Mouse (Mus musculus) thymus, postnatal 0 days (tissue): ENCODE data around the gene Dnah7a. TPM values are rescaled to one million over a fixed set of nuclear protein-coding genes. Genes with fewer than 3 reads are reported as not detected.
"Not testable (repeated sequence)": the region's sequence is repeated elsewhere in the genome, so short reads cannot be mapped to it uniquely, and the experiment has no call there.

ENCODE experiments used
- DNase-seq: peaks from one replicate; pipeline ENCODE4 v3.0.0-alpha.2; 2015; ENCODE audit warnings: low spot score
- polyA plus RNA-seq: library from polyadenylated mRNA; unstranded; fragments of >200 nt; fragmentation: Nextera tagmentation; extraction: Ambion mirVana; gene quantifications from 2 replicates; pipeline ENCODE4 v1.2.1, GENCODE M21; 2015

Gene Dnah7a
- polyA plus RNA-seq, 1 experiment from 2014 or later, result 0.36 TPM

DNA sequence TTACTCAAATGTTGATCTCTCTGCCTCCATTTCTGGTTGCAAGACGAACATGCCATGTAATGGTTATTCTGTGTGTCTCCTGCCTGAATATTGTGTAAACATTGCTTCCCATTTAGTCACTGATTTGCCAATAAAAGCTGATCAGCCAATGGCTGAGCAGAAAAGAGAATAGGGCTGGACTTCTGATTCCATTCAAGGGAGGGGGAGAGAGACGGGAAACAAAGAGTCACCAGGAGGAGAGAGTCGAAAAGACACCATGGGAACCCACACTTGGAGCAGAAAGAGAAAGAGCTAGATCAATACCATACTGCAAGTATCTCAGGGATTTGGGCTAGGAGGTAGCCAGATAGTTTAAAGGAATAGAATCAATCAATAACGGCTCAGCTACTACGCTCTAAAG lies 3.0 kb upstream of the Dnah7a start:
- not testable (repeated sequence) for DNase-seq

DNA sequence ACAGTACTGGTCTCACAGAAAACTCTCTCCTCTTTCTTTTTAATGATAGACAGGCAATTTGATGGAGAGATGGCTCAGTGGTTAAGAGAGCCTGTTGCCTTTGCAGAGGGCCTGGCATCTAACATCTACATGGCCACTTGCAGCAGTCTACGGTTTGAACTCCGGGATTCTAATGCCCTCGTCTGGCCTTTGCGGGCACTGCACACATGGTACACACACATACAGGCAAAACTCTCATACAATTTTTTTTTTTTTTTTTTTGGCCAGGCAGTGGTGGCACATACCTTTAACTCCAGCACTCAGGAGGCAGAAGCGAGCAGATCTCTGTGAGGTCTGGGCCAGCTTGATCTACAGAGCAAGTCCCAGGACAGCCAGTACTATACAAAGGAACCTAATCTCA lies 2.4 kb downstream of the Dnah7a start:
- no peak for DNase-seq

DNA sequence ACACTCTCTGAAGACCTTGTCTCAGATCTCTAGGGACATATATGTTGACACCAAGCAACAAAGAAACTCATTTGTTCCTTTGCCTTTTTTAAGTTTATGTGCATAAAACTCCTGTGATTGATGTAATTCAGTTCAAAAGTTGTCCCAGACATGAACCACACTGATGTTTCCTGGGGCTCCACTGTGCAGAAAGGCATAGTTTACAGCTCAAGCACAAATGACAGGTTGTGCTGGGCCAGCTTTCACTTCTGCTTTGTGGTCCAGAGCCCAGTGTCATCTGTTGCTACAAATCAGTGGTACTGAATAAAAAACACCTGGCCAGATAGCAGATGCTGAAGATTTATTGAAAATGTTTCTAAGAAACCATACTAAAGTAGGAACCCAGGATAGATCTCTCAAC lies 42.3 kb downstream of the Dnah7a start:
- not testable (repeated sequence) for DNase-seq

DNA sequence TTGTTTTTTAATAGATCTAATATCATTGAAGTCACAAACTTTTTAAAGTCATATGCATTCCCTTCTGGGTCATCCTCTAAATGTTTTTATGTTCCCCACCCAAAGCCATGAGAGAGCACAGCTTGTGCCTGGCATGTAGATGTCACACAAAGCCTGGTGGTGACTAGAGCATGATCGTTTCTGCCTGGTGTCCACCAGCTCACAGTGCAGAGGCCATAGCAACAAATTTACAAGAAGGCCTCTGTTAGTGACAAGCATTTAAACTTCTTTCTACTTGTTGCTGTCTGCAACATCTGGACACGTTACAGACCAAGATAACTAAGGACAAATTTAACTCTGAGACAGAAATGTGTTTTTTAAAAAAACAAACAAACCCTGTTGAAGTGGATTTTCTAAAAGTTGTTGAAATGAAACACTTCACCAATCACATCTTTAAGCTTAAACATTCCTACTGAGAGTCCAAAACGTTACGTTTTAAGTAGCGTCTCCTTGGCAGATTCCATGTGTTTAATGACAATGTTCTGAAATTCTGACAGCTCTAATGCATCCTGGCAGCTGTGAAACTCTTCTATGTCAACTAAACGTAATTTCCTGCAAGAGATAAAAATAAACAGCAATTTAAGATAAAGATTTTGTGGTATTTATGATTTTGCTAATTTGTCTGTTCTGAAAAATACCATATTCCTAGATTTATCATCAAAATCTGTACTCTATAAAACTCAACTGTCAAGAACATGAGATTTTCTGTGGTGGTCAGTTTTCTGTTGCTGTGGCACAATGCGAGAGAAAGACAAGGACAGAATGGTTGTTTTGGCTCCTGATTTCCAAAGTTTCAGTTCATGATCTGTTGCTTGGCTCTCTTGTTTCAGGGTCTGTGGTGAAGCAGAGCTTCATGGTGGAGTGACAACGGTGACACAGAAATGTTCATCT lies 66.5 kb downstream of the Dnah7a start:
- no peak for DNase-seq

DNA sequence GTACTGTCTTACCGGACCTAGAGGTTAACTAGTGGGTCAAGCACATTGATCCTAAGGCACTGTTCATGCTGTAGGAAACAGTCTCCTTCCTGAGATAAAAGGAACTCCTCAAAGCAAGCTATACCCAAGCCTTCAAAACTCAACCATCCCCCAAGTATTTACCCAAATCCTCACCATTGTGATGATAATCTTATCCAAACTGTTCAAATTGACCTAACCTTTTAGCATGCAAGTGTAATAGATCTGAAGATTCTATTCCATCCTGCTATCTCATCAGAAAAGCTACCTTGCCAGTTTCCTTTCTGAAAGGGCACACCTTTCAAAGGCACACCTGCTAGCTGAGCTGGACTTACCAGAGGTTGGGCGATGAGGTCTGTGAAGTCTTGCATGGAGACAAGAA lies 70.9 kb downstream of the Dnah7a start:
- not testable (repeated sequence) for DNase-seq

DNA sequence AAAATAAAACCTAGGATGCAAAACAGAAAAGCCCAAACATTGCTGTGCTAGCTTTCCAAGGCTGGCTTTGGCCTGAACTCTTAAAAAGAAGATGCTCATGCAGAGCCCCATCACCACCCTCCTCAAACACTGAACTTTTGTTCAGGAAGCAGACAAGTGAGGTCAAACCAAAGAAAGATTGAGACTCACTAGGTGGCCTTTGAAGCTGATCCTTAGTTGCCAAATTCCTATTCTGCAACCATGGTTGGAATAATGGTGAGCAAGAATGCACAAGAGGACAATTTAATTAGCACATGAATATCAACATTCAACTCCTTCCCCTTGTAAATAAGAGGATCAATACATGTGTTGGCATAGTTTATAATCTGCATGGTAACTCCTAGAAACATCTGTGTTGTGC lies 74.5 kb downstream of the Dnah7a start:
- not testable (repeated sequence) for DNase-seq

DNA sequence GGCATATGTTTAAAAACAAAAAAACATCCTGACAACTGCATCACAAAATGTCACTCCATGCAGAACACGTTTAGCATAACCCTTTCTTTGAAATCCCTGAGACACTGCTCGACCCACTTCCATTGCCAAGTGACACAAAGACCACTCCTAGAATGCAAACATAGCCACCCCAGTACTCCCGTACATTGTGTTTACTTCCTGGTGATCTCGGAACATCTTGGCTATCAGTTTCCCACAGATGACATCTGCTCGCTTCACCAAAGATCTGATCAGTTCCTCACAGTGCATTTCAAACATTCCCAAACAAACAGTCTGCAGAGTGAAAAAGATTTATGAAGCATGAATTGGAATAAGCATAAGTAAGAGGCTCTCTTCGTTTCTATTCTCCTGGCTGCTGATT lies 76.6 kb downstream of the Dnah7a start:
- no peak for DNase-seq

DNA sequence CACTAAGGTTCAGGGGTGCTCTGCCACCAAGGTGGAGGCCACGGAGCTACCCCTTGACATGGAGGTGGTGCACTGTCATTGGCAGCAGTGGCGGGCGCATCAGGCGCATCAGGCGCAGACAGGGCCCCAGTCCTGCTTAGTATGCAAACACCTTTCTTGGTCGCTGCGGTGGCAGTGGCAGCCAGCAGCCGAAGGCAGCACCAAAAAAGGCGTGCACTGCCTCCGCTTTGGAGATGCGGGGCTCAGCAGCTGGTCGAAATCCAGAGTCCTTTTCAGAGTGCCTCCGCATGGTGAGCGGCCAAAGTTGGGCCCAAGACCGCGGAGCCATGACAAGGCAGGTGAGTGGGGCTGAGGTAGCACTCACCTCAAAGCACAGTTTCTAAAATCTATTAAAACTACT lies 93.1 kb downstream of the Dnah7a start:
- no peak for DNase-seq

DNA sequence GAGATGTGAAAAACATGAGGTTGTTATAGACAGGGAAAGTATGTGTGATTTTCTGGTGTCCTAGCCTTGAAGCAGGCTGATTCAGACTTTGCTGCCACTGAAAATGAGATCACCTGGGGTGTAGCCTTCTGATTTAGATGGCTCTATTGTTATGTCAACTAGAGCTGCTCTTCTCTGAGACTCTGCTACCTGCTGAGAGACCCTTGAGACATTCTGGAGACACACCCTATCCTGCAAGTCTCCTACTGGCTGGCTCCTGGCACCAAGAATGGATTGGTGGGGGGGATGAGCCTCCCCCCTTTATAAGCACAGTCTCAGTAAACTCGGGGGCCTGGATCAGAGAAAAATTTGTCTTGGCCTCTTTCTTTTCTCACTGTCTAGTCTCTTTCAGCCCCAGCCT lies 125.3 kb downstream of the Dnah7a start:
- not testable (repeated sequence) for DNase-seq

DNA sequence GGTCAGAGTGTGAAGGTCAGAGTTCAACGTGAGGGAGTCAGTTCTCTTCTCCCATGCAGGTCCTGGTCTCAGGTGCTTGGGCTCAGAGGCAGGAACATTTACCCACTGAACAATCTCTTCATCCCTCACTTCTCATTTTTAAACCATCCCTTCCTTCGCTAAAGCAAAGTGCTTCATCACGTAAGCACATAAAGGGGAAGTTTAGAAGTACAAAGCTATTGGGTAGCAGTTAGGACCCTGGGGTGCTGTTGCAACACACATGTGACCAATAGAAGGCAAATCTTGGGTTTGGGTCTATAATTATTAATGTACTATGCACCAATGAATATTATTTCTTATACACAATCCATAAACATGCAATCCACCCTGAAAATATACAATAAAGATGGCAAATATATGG lies 148.7 kb downstream of the Dnah7a start:
- not testable (repeated sequence) for DNase-seq

DNA sequence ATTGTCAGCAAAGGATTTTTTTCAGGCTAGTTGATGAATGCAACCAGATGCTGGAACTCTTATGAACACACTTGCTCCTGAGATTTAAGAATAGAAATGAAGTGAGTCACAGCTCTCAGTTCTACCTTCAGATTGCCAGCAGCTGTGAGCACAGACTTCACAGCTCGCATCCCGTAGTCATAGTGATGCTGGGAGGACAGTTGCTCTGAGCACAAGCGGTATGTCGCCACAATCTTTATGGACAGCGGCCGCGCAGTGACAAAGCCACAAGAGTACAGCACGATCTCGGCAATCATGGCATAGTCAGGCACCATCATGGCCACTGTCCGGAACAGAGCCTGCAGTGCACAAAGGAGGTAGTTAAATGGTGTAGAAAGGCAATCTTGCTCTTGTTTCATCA lies 159.6 kb downstream of the Dnah7a start:
- not testable (repeated sequence) for DNase-seq

DNA sequence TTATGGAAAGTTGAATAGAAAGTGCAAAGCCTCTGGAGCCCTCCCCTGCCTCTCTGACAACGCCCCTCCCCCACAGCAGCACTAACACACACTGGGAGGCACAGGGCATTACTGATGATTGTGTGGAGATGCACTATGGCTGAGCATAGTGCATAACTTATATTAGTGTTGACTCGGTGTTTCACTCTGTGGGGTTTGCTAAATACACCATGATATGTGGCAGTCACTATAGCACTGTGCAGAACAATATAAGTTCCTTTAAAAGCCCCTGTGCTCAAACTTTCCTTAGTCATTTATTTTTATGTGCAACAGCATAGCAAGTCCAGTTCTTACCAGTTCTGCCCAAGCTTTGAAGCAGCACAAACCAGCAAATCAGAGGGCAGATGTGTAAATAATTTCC lies 168.2 kb downstream of the Dnah7a start:
- DNase-seq, result not testable (repeated sequence)

DNA sequence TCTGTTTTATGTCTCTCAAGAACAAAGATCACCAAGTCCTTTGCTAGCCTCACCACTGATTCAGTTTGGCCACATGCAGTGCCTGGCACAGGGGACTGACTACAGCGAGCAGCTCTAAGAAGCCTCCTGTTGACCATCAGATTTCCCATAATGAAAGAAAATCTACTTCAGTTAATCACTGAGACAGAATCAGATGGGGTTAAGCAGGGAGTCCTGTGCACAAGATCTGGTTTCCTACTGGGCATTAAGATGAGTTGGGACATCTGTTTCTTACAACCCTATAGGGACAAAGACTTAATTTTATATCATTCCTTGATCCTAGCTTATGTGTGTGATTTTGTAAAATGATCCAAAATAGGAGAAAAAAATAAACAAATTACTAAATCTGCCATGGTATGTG lies 171.8 kb downstream of the Dnah7a start:
- DNase-seq, result not testable (repeated sequence)

DNA sequence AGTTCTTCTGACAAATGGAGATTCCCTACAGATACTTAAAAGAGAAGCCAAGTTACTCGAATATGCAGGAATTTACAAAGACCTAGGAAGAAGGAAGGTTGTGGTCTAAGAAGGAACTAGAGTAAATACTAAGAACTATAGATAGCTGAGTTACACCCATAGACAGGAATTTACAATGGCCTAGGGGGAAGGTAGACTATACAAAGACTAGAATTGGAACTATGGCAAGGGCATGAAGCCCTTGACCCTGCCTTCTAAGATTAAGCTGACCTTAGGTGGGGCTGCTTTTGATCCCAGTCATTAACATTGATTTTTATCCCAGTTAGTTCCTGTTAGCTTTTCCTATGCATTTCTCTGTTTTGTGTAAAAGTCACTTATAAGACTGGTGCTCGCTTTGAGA lies 180.6 kb downstream of the Dnah7a start:
- not testable (repeated sequence) for DNase-seq

DNA sequence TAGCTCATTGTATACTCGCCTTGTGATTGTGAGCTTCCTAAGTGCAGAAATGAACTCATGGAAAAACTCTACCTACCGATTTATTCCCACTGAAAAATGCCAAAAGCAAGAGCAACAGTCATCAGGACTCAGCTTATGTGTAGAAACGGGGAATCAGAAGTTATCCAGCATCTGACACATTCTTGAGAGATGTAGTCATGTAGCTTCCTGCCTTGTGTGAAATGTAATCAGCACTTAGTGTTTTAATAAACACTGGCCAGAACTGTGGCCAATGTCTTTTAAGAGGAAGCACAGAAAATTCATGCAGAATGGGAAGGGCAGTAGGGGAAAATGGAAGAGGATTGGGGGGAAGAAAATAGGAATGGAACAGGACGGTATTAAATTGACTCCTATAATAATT lies 232.9 kb downstream of the Dnah7a start:
- DNase-seq, result no peak

DNA sequence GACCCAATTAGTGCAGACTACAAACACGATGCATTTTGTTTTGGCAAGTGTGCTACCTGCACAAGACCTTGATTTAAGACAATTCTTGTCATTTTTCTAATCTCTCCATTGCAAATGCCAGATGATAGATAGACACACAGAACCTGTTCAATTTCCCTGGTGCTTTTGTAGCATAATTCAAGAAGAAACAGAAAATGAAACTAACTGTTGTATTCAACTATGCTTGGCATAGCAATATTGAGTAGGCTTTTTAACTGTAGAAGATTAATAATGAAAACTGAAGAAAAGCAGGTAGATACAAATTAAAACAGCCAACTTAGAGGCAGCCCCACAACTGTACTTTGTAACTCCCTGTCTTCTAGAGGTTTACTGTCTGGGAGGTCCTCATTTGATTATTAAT lies 234.5 kb downstream of the Dnah7a start:
- not testable (repeated sequence) for DNase-seq

DNA sequence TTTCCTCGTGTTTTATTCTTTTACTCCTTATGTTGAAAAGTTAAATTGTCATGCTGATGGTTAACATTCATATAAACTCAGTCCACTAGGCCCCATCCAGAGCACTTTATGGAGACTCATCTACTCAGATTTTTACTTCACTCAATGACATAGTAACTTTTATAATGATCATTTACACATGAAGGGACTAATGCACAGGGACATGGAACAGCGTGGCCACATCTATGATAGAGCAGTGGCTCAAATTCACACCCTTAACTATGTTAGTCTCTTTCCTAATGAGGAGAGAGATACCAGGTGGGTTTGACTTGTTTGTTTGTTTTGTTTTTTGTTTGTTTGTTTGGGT lies 239.3 kb downstream of the Dnah7a start:
- no peak for DNase-seq

DNA sequence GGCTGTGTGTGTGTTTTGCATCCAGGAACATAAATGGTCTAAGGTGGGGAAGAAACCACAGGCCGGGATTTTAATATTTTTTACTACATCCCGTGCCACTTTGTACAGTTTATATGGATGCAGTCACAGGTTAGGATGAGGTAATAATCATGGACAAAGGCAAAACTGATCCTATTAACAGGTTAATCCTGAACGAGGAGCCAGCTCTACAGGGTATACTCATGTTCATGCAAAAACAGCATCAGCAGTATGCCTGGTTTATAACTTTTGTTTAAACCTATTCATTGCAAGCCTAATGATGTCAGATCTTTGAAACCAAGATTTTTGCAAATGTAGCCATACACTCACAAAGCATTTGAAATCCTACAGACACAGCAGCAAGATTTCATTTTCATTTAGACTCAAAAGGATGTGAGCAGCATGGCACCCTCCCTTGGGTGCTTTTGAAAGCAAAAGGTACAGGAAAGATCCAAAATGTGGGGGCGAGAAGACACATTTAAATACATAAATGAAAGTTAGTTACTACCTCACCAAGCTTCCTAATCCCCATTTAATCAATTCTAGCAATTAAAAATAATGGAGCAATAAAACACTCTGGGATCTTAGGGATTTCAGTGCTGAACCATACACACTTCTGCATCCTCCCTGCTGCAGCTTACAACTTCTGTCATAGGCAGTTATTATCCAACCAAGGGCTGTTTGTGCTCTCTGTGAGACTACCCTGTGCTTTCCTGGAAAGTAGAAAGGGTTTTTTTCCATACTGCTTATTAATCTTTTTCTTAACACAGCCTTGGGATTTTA lies 239.9 kb downstream of the Dnah7a start:
- not testable (repeated sequence) for DNase-seq

DNA sequence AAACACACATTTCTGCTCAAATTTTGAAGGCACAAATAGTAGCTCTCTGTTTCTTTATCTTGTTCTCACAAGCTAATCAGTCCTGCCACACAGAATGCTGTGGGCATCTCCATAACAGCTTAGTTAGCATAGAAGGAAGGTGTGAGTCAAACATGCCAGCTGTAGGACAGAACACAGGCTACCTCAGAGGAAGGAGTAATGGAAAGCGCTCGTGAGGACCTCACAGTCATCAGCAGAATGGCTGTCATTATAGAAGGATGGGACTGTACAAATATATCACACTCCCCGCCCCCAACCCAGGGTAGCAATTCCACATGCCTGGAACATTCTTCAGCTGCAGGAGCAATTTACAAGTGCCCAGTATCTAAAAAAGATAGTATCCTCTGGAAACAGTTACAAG lies 267.4 kb downstream of the Dnah7a start:
- DNase-seq, result not testable (repeated sequence)

DNA sequence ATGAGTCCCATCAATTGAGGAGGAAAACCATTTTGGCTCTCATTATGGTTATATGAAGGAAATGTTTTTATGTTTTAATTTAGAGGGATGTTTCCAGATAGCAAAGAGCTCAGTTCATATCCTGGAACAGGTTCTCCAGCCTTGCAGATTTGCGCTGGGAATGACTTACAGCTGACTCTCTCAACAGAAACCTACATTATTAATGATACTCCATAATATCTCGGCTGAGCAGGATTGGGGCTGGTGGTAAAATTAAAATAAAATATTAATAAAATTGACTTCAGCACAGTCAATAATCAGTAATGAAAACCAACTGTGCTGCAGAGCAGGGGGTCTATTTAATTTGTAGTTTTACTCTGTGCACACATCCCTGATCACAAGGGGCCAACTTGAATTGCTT lies 274.2 kb downstream of the Dnah7a start:
- DNase-seq, result not testable (repeated sequence)

DNA sequence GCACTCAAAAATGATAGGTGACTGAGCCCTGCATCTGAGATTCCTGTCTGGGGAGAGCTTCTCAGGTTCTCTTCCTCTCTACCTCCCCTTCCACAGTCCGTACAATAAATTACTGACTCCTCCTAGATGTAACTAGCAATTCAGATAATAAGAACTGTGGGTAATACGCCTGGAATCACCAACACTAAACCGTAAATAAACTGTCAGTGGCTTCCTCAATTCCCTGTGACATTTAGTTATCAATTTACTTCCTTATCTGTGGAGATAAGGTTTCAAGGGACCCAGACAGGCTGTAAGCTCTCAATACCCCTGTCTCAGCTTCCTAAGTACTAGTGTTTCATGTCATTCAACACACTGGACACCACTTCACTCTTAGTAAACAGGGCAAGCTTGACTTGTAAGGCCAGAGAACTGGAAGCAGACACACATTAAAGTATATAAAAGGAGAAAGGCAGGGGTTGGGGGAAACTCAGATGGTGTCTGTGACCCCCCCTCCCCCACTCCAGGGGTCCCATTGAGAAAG lies 300.7 kb downstream of the Dnah7a start:
- no peak for DNase-seq
